Mouse (Mus musculus): Measurements from ENCODE around the gene Git2. TPM values are rescaled to one million over a fixed set of nuclear protein-coding genes. Genes with fewer than 3 reads are reported as not detected.

The Git2 gene
- polyA plus RNA-seq, 1 experiment: 71.6 TPM

- TF ChIP-seq POLR2A (IDR thresholded peaks at IDR 0.05; ENCODE audit: low read depth, low read length) (no peak), CTCF (IDR thresholded peaks at IDR 0.05; ENCODE audit: extremely low read depth, insufficient read depth, insufficient read length, insufficient replicate concordance) (no peak)
- Histone ChIP-seq H3K27ac (ENCODE audit: insufficient read depth, low read length) (no peak overlapping the region), H3K36me3 (ENCODE audit: control insufficient read depth, insufficient read depth, low read length) (peaks cover 65% of the 10 kb centered on the region), H3K4me3 (ENCODE audit: extremely low read depth, insufficient read depth, insufficient read length) (no peak overlapping the region), H3K27me3 (ENCODE audit: control insufficient read depth, insufficient read depth, low read length) (no peaks in the 10 kb centered on the region), H3K4me1 (ENCODE audit: control insufficient read depth, insufficient read depth, insufficient read length) (no peaks in the 10 kb centered on the region)
- 88% methylated on average over 10 of the region's 10 CpGs for WGBS
- DNase-seq (ENCODE audit: low read depth in 1 of 2, low spot score in 2 of 2): no peak
These were observed 45.2 kb downstream of the Git2 start for GRCm38 (mm10) chr5:114730129-114730528.

- no peak overlapping the region for H3K4me3 ChIP-seq (ENCODE audit: extremely low read depth, insufficient read depth, insufficient read length)
- no peaks in the 10 kb centered on the region for H3K27me3 ChIP-seq (ENCODE audit: control insufficient read depth, insufficient read depth, low read length)
- H3K4me1 ChIP-seq (ENCODE audit: control insufficient read depth, insufficient read depth, insufficient read length): no peaks in the 10 kb centered on the region
- peaks cover 52% of the 10 kb centered on the region for H3K36me3 ChIP-seq (ENCODE audit: control insufficient read depth, insufficient read depth, low read length)
- H3K27ac ChIP-seq (ENCODE audit: insufficient read depth, low read length): no peak overlapping the region
- 92% methylated on average over 10 of the region's 10 CpGs for WGBS
- DNase-seq (ENCODE audit: low read depth in 1 of 2, low spot score in 2 of 2): no peak
- TF ChIP-seq POLR2A (IDR thresholded peaks at IDR 0.05; ENCODE audit: low read depth, low read length): no peak
These were observed 47.2 kb downstream of the Git2 start for GRCm38 (mm10) chr5:114728160-114728559.

GRCm38 (mm10) chr5:114722846-114723245 is 52.5 kb downstream of the Git2 start:
- WGBS: 95% methylated on average over 13 of the region's 13 CpGs
- peaks cover 20% of the 10 kb centered on the region for H3K36me3 ChIP-seq (ENCODE audit: control insufficient read depth, insufficient read depth, low read length)
- H3K4me1 ChIP-seq (ENCODE audit: control insufficient read depth, insufficient read depth, insufficient read length): no peaks in the 10 kb centered on the region
- TF ChIP-seq CTCF (IDR thresholded peaks at IDR 0.05; ENCODE audit: extremely low read depth, insufficient read depth, insufficient read length, insufficient replicate concordance) (no peak), POLR2A (IDR thresholded peaks at IDR 0.05; ENCODE audit: low read depth, low read length) (no peak)
- no peak for DNase-seq (ENCODE audit: low read depth in 1 of 2, low spot score in 2 of 2)
- no peak overlapping the region for H3K27ac ChIP-seq (ENCODE audit: insufficient read depth, low read length)
- H3K4me3 ChIP-seq (ENCODE audit: extremely low read depth, insufficient read depth, insufficient read length): no peak overlapping the region
- H3K27me3 ChIP-seq (ENCODE audit: control insufficient read depth, insufficient read depth, low read length): no peaks in the 10 kb centered on the region

- Histone ChIP-seq H3K36me3 (ENCODE audit: control insufficient read depth, insufficient read depth, low read length) (peaks cover 19% of the 10 kb centered on the region), H3K27me3 (ENCODE audit: control insufficient read depth, insufficient read depth, low read length) (no peaks in the 10 kb centered on the region), H3K4me1 (ENCODE audit: control insufficient read depth, insufficient read depth, insufficient read length) (no peaks in the 10 kb centered on the region), H3K4me3 (ENCODE audit: extremely low read depth, insufficient read depth, insufficient read length) (no peak overlapping the region), H3K27ac (ENCODE audit: insufficient read depth, low read length) (no peak overlapping the region)
- WGBS: 79% methylated on average over 10 of the region's 10 CpGs
- TF ChIP-seq CTCF (IDR thresholded peaks at IDR 0.05; ENCODE audit: extremely low read depth, insufficient read depth, insufficient read length, insufficient replicate concordance): no peak
- no peak for TF ChIP-seq POLR2A (IDR thresholded peaks at IDR 0.05; ENCODE audit: low read depth, low read length)
- DNase-seq (ENCODE audit: low read depth in 1 of 2, low spot score in 2 of 2): no peak
These were observed 53.3 kb downstream of the Git2 start for GRCm38 (mm10) chr5:114721969-114722368.

GRCm38 (mm10) chr5:114720784-114721183 is 54.5 kb downstream of the Git2 start:
- DNase-seq (ENCODE audit: low read depth in 1 of 2, low spot score in 2 of 2): no peak
- no peak for TF ChIP-seq CTCF (IDR thresholded peaks at IDR 0.05; ENCODE audit: extremely low read depth, insufficient read depth, insufficient read length, insufficient replicate concordance)
- no peak for TF ChIP-seq POLR2A (IDR thresholded peaks at IDR 0.05; ENCODE audit: low read depth, low read length)
- Histone ChIP-seq H3K4me3 (ENCODE audit: extremely low read depth, insufficient read depth, insufficient read length) (no peak overlapping the region), H3K4me1 (ENCODE audit: control insufficient read depth, insufficient read depth, insufficient read length) (no peaks in the 10 kb centered on the region), H3K27ac (ENCODE audit: insufficient read depth, low read length) (no peak overlapping the region), H3K36me3 (ENCODE audit: control insufficient read depth, insufficient read depth, low read length) (peaks cover 15% of the 10 kb centered on the region), H3K27me3 (ENCODE audit: control insufficient read depth, insufficient read depth, low read length) (no peaks in the 10 kb centered on the region)
- 91% methylated on average over 11 of the region's 11 CpGs for WGBS

- H3K36me3 ChIP-seq (ENCODE audit: control insufficient read depth, insufficient read depth, low read length): peaks cover 12% of the 10 kb centered on the region
- no peak overlapping the region for H3K4me3 ChIP-seq (ENCODE audit: extremely low read depth, insufficient read depth, insufficient read length)
- no peak for DNase-seq (ENCODE audit: low read depth in 1 of 2, low spot score in 2 of 2)
- H3K27me3 ChIP-seq (ENCODE audit: control insufficient read depth, insufficient read depth, low read length): no peaks in the 10 kb centered on the region
- no peaks in the 10 kb centered on the region for H3K4me1 ChIP-seq (ENCODE audit: control insufficient read depth, insufficient read depth, insufficient read length)
- no peak for TF ChIP-seq CTCF (IDR thresholded peaks at IDR 0.05; ENCODE audit: extremely low read depth, insufficient read depth, insufficient read length, insufficient replicate concordance)
- no peak for TF ChIP-seq POLR2A (IDR thresholded peaks at IDR 0.05; ENCODE audit: low read depth, low read length)
- 96% methylated on average over 6 of the region's 6 CpGs for WGBS
- no peak overlapping the region for H3K27ac ChIP-seq (ENCODE audit: insufficient read depth, low read length)
These were observed 55.4 kb downstream of the Git2 start for GRCm38 (mm10) chr5:114719928-114720270.

- TF ChIP-seq POLR2A (IDR thresholded peaks at IDR 0.05; ENCODE audit: low read depth, low read length): no peak
- no peak for TF ChIP-seq CTCF (IDR thresholded peaks at IDR 0.05; ENCODE audit: extremely low read depth, insufficient read depth, insufficient read length, insufficient replicate concordance)
- peaks cover 18% of the 10 kb centered on the region for H3K36me3 ChIP-seq (ENCODE audit: control insufficient read depth, insufficient read depth, low read length)
- whole genome bisulfite sequencing: 92% methylated on average over 20 of the region's 20 CpGs
These were observed 56.1 kb downstream of the Git2 start for GRCm38 (mm10) chr5:114719003-114719927.

More at GRCm38 (mm10) chr5:114719003-114719927, 56.1 kb downstream of the Git2 start:
- Histone ChIP-seq H3K27me3 (ENCODE audit: control insufficient read depth, insufficient read depth, low read length) (no peaks in the 10 kb centered on the region), H3K4me1 (ENCODE audit: control insufficient read depth, insufficient read depth, insufficient read length) (no peaks in the 10 kb centered on the region), H3K27ac (ENCODE audit: insufficient read depth, low read length) (no peak overlapping the region), H3K4me3 (ENCODE audit: extremely low read depth, insufficient read depth, insufficient read length) (no peak overlapping the region)
- DNase-seq (ENCODE audit: low read depth in 1 of 2, low spot score in 2 of 2): no peak
